Mouse (Mus musculus): ENCODE results near the gene Ica1.

Ica1 gene

GRCm38 (mm10) chr6:8778296-8778649, at the start of gene Ica1:
Gene Ica1 (minus strand): TSS chr6:8778488.
- peak; percentile 54 for DNase-seq

GRCm38 (mm10) chr6:8819866-8820265, 41.6 kb upstream of the Ica1 start:
- no peak for DNase-seq

GRCm38 (mm10) chr6:8814332-8815002, 36.2 kb upstream of the Ica1 start:
- no peak for DNase-seq

- no peak for DNase-seq
Measured at GRCm38 (mm10) chr6:8802561-8803150, 24.4 kb upstream of the Ica1 start.

- DNase-seq, result no peak
Measured at GRCm38 (mm10) chr6:8792385-8792784, 14.1 kb upstream of the Ica1 start.

GRCm38 (mm10) chr6:8791781-8792180, 13.5 kb upstream of the Ica1 start:
- DNase-seq, result no peak

- DNase-seq, result no peak
Measured at GRCm38 (mm10) chr6:8780618-8781017, 2.3 kb upstream of the Ica1 start.

- DNase-seq, result peak; percentile 66
Measured at GRCm38 (mm10) chr6:8777411-8778295, 635 bp downstream of the Ica1 start.

GRCm38 (mm10) chr6:8771539-8771938, 6.7 kb downstream of the Ica1 start:
- DNase-seq, result no peak

GRCm38 (mm10) chr6:8770341-8770740, 7.9 kb downstream of the Ica1 start:
- no peak for DNase-seq

GRCm38 (mm10) chr6:8769803-8770202, 8.5 kb downstream of the Ica1 start:
- DNase-seq, result no peak

- DNase-seq, result no peak
Measured at GRCm38 (mm10) chr6:8766652-8767051, 11.6 kb downstream of the Ica1 start.

GRCm38 (mm10) chr6:8765801-8766200, 12.5 kb downstream of the Ica1 start:
- no peak for DNase-seq

GRCm38 (mm10) chr6:8765064-8765463, 13.2 kb downstream of the Ica1 start:
- no peak for DNase-seq

- no peak for DNase-seq
Measured at GRCm38 (mm10) chr6:8760708-8761294, 17.5 kb downstream of the Ica1 start.

GRCm38 (mm10) chr6:8759901-8760300, 18.4 kb downstream of the Ica1 start:
- no peak for DNase-seq

- DNase-seq, result no peak
Measured at GRCm38 (mm10) chr6:8755760-8756276, 22.5 kb downstream of the Ica1 start.

GRCm38 (mm10) chr6:8754486-8754885, 23.8 kb downstream of the Ica1 start:
- DNase-seq, result no peak

- DNase-seq, result no peak
Measured at GRCm38 (mm10) chr6:8753723-8754036, 24.6 kb downstream of the Ica1 start.

- DNase-seq, result no peak
Measured at GRCm38 (mm10) chr6:8752984-8753722, 25.1 kb downstream of the Ica1 start.

- no peak for DNase-seq
Measured at GRCm38 (mm10) chr6:8744886-8745285, 33.4 kb downstream of the Ica1 start.

GRCm38 (mm10) chr6:8744273-8744785, 34.0 kb downstream of the Ica1 start:
- no peak for DNase-seq

- no peak for DNase-seq
Measured at GRCm38 (mm10) chr6:8742449-8742848, 35.8 kb downstream of the Ica1 start.
